Mouse (Mus musculus): ENCODE results near the gene Cdkn2d. TPM values are rescaled to one million over a fixed set of nuclear protein-coding genes. Genes with fewer than 3 reads are reported as not detected.
"Not testable (repeated sequence)": the region's sequence is repeated elsewhere in the genome, so short reads cannot be mapped to it uniquely, and the experiment has no call there.

Cdkn2d gene
- total RNA-seq (2021), result 1 to 10 TPM; 8.0 to 8.3 TPM
- long read RNA-seq, experiment 1, transcript Cdkn2d-203 (2 exons, 1,423 nt), result major isoform, 26 of 27 reads
- long read RNA-seq, experiment 1, partial matches to known transcripts, result 1 of 27 reads
- long read RNA-seq, experiment 1, other reads (novel, unspliced or antisense), result 0 of 27 reads
- long read RNA-seq, experiment 2, transcript Cdkn2d-203 (2 exons, 1,423 nt), result major isoform, 10 of 11 reads
- long read RNA-seq, experiment 2, partial matches to known transcripts, result 1 of 11 reads
- long read RNA-seq, experiment 2, other reads (novel, unspliced or antisense), result 0 of 11 reads

- DNase-seq (ENCODE audit: low spot score), result peak; percentile 100
Observed at GRCm38 (mm10) chr9:21291022-21291787, at the start of gene Cdkn2d. Gene Cdkn2d (minus strand): TSS chr9:21291407.

GRCm38 (mm10) chr9:21340411-21340810, 49.2 kb upstream of the Cdkn2d start:
- no peak for DNase-seq (ENCODE audit: low spot score)

GRCm38 (mm10) chr9:21337652-21338051, 46.4 kb upstream of the Cdkn2d start:
- DNase-seq (ENCODE audit: low spot score), result peak; percentile 76

- no peak for DNase-seq (ENCODE audit: low spot score)
Observed at GRCm38 (mm10) chr9:21336491-21336890, 45.3 kb upstream of the Cdkn2d start.

GRCm38 (mm10) chr9:21335391-21335790, 44.2 kb upstream of the Cdkn2d start:
- DNase-seq (ENCODE audit: low spot score), result no peak

- no peak for DNase-seq (ENCODE audit: low spot score)
Observed at GRCm38 (mm10) chr9:21334747-21335146, 43.5 kb upstream of the Cdkn2d start.

- DNase-seq (ENCODE audit: low spot score), result no peak
Observed at GRCm38 (mm10) chr9:21333523-21333922, 42.3 kb upstream of the Cdkn2d start.

GRCm38 (mm10) chr9:21332161-21333061, 41.2 kb upstream of the Cdkn2d start:
- no peak for DNase-seq (ENCODE audit: low spot score)

- DNase-seq (ENCODE audit: low spot score), result no peak
Observed at GRCm38 (mm10) chr9:21331365-21332140, 40.3 kb upstream of the Cdkn2d start.

GRCm38 (mm10) chr9:21329699-21330289, 38.6 kb upstream of the Cdkn2d start:
- DNase-seq (ENCODE audit: low spot score), result no peak

- peak; percentile 55 for DNase-seq (ENCODE audit: low spot score)
Observed at GRCm38 (mm10) chr9:21329041-21329440, 37.8 kb upstream of the Cdkn2d start.

GRCm38 (mm10) chr9:21328041-21328440, 36.8 kb upstream of the Cdkn2d start:
- no peak for DNase-seq (ENCODE audit: low spot score)

GRCm38 (mm10) chr9:21327569-21327968, 36.4 kb upstream of the Cdkn2d start:
- DNase-seq (ENCODE audit: low spot score), result no peak

GRCm38 (mm10) chr9:21324269-21324668, 33.1 kb upstream of the Cdkn2d start:
- DNase-seq (ENCODE audit: low spot score), result no peak

GRCm38 (mm10) chr9:21322917-21323297, 31.7 kb upstream of the Cdkn2d start:
- not testable (repeated sequence) for DNase-seq (ENCODE audit: low spot score)

GRCm38 (mm10) chr9:21322211-21322916, 31.2 kb upstream of the Cdkn2d start:
- DNase-seq (ENCODE audit: low spot score), result no peak

GRCm38 (mm10) chr9:21321513-21321835, 30.3 kb upstream of the Cdkn2d start:
- peak; percentile 22 for DNase-seq (ENCODE audit: low spot score)

- DNase-seq (ENCODE audit: low spot score), result peak; percentile 87
Observed at GRCm38 (mm10) chr9:21320619-21321512, 29.7 kb upstream of the Cdkn2d start, which contains the start of gene Slc44a2. Gene Slc44a2 (plus strand): TSS chr9:21320698.

- DNase-seq (ENCODE audit: low spot score), result no peak
Observed at GRCm38 (mm10) chr9:21320280-21320618, 29.0 kb upstream of the Cdkn2d start.

Measured in gastrocnemius, adult 18-20 months (tissue).